In genomic region chr13:38290287-38290941, GRCm38 (mm10) we compare ENCODE assay signal across 8 mouse cellular contexts. TPM values are rescaled to one million over a fixed set of nuclear protein-coding genes. Genes with fewer than 3 reads are reported as not detected.
A peak's percentile ranks its signal among the peaks of the same experiment; 100 is the strongest.
DNase-seq lines count a peak whose midpoint lies in the region; ATAC-seq and TF ChIP-seq lines count a peak whose summit lies in the region.

No protein-coding gene starts in this region.

- no peaks in the 10 kb centered on the region for H3K9me3 ChIP-seq in hindbrain, embryonic 13.5 days
- no peaks in the 10 kb centered on the region for H3K9me3 ChIP-seq in stomach, postnatal 0 days (ENCODE audit: control insufficient read depth, low read length)

- no peaks in the 10 kb centered on the region for H3K27me3 ChIP-seq in thymus, adult 2 months (ENCODE audit: control insufficient read depth, insufficient read depth, low read length)
- H3K27me3 ChIP-seq in hindbrain, embryonic 13.5 days = no peaks in the 10 kb centered on the region
- no peaks in the 10 kb centered on the region for H3K27me3 ChIP-seq in stomach, postnatal 0 days (ENCODE audit: control insufficient read depth, insufficient read depth, low read length)

- 89% methylated on average over 21 of the region's 21 CpGs for WGBS in thymus, adult 2 months
- 21% methylated on average over 21 of the region's 21 CpGs for WGBS in hindbrain, embryonic 13.5 days
- WGBS in stomach, postnatal 0 days = 34% methylated on average over 20 of the region's 21 CpGs

- H3K36me3 ChIP-seq in thymus, adult 2 months (ENCODE audit: control insufficient read depth, insufficient read depth, low read length) = no peaks in the 10 kb centered on the region
- H3K36me3 ChIP-seq in hindbrain, embryonic 13.5 days = no peaks in the 10 kb centered on the region
- H3K36me3 ChIP-seq in stomach, postnatal 0 days (ENCODE audit: control insufficient read depth, insufficient read depth, low read length) = no peaks in the 10 kb centered on the region

- no peak for TF ChIP-seq CTCF in thymus, adult 2 months (IDR thresholded peaks at IDR 0.05; ENCODE audit: borderline replicate concordance, control insufficient read depth, extremely low read depth, insufficient read depth, low read length, poor library complexity)
- peak; percentile 55 for TF ChIP-seq CTCF in stomach, postnatal 0 days (IDR thresholded peaks at IDR 0.05; ENCODE audit: low read depth)

- TF ChIP-seq EP300 in stomach, postnatal 0 days (optimal IDR thresholded peaks at IDR 0.05) = no peak

- H3K4me1 ChIP-seq in thymus, adult 2 months (replicated peaks; ENCODE audit: control insufficient read depth, insufficient read depth, low read length) = no peaks in the 10 kb centered on the region
- peaks cover 8% of the 10 kb centered on the region for H3K4me1 ChIP-seq in hindbrain, embryonic 13.5 days (replicated peaks)
- H3K4me1 ChIP-seq in stomach, postnatal 0 days (replicated peaks; ENCODE audit: control insufficient read depth, insufficient read depth) = no peaks in the 10 kb centered on the region

- ATAC-seq in hindbrain, embryonic 13.5 days (ENCODE audit: low FRiP score) = peak; percentile 54; the same call in 1 of the 2 replicates
- ATAC-seq in stomach, postnatal 0 days (ENCODE audit: low FRiP score, low TSS enrichment) = peak; percentile 81; the same call in 1 of the 2 replicates

- no peak overlapping the region for H3K27ac ChIP-seq in thymus, adult 2 months (ENCODE audit: control insufficient read depth, insufficient read depth, low read length)
- H3K27ac ChIP-seq in hindbrain, embryonic 13.5 days = no peak overlapping the region
- H3K27ac ChIP-seq in stomach, postnatal 0 days (replicated peaks) = no peak overlapping the region

- H3K9ac ChIP-seq in hindbrain, embryonic 13.5 days = peak overlapping the region; percentile 39; the same call in 1 of the 2 replicates
- no peak overlapping the region for H3K9ac ChIP-seq in stomach, postnatal 0 days (ENCODE audit: low read length)

- peak; percentile 10 for DNase-seq in thymus, postnatal 4 days
- no peak for DNase-seq in thymus, adult 2 months
- DNase-seq in gastrocnemius, adult 8-10 months (ENCODE audit: low spot score in 2 of 2) = peak; percentile 8 to 46
- peak; percentile 14 for DNase-seq in lung, postnatal 25 days (ENCODE audit: low spot score)
- DNase-seq in stomach, postnatal 0 days (ENCODE audit: low spot score) = peak; percentile 57
- DNase-seq in cerebellum, adult 8-10 months = no peak
- no peak for DNase-seq in right cerebral cortex, postnatal 4 days

- peak overlapping the region; percentile 41 for H3K4me2 ChIP-seq in hindbrain, embryonic 13.5 days
- H3K4me2 ChIP-seq in stomach, postnatal 0 days (replicated peaks; ENCODE audit: low read depth) = peak overlapping the region; percentile 41

- TF ChIP-seq POLR2A in thymus, adult 2 months (IDR thresholded peaks at IDR 0.05; ENCODE audit: control insufficient read depth, extremely low read depth, insufficient read depth, low read length, poor library complexity) = no peak

- H3K4me3 ChIP-seq in thymus, adult 2 months (ENCODE audit: control insufficient read depth, insufficient read depth, low read length) = no peak overlapping the region
- H3K4me3 ChIP-seq in hindbrain, embryonic 13.5 days = no peak overlapping the region
- H3K4me3 ChIP-seq in stomach, postnatal 0 days (ENCODE audit: low read depth, low read length) = no peak overlapping the region

RNA-seq across cellular contexts. Expression of gene Bmp6, which starts 54.5 kb away (rescaled TPM):
- polyA plus RNA-seq in thymus, adult 2 months (2012; rRNA removed) = 2.9 and 4.1 TPM in 2 replicates
- 10 to 100 TPM in 2 of 4 experiments, 1 to 10 TPM in 2; 5.0 to 11.7 (median 9.3) TPM for total RNA-seq in gastrocnemius, adult 8-10 months (2022)
- polyA plus RNA-seq in hindbrain, embryonic 13.5 days (2015; fragmentation: Nextera tagmentation; extraction: Ambion mirVana) = 3.0 and 3.1 TPM in 2 replicates
- polyA plus RNA-seq in stomach, postnatal 0 days (2015; fragmentation: Nextera tagmentation; extraction: Ambion mirVana) = 1.6 and 1.7 TPM in 2 replicates

Comparison
In these comparisons a context has a peak if more than half of its experiments do, and no peak if none do; other contexts are left out.
1. DNase-seq: peak in thymus, postnatal 4 days (single experiment), gastrocnemius, adult 8-10 months (2 of 2), lung, postnatal 25 days (single experiment) and stomach, postnatal 0 days (single experiment); none in thymus, adult 2 months (single experiment), cerebellum, adult 8-10 months (single experiment) and right cerebral cortex, postnatal 4 days (single experiment).